Mouse (Mus musculus) gastrocnemius, postnatal 14 days (tissue): ENCODE data around the gene Fgd6. TPM values are rescaled to one million over a fixed set of nuclear protein-coding genes. Genes with fewer than 3 reads are reported as not detected.

Experiments used
- DNase-seq: peaks from one replicate; pipeline ENCODE4 v3.0.0; 2021; ENCODE audit warnings: mixed read lengths
- intact Hi-C: fragments of 180-260 bp; cut with DNase I; formaldehyde crosslinking; loops from one replicate; pipeline ENCODE4 v1.15.1; 2025; ENCODE audit warnings: low total_unique reads
- total RNA-seq, 2 experiments: library from RNA; stranded (reverse); gene quantifications; 2 replicates each; pipeline ENCODE4 v1.2.3; 2021

The Fgd6 gene
- total RNA-seq, 2 experiments from 2014 or later = 2.1 to 2.5 TPM

DNA sequence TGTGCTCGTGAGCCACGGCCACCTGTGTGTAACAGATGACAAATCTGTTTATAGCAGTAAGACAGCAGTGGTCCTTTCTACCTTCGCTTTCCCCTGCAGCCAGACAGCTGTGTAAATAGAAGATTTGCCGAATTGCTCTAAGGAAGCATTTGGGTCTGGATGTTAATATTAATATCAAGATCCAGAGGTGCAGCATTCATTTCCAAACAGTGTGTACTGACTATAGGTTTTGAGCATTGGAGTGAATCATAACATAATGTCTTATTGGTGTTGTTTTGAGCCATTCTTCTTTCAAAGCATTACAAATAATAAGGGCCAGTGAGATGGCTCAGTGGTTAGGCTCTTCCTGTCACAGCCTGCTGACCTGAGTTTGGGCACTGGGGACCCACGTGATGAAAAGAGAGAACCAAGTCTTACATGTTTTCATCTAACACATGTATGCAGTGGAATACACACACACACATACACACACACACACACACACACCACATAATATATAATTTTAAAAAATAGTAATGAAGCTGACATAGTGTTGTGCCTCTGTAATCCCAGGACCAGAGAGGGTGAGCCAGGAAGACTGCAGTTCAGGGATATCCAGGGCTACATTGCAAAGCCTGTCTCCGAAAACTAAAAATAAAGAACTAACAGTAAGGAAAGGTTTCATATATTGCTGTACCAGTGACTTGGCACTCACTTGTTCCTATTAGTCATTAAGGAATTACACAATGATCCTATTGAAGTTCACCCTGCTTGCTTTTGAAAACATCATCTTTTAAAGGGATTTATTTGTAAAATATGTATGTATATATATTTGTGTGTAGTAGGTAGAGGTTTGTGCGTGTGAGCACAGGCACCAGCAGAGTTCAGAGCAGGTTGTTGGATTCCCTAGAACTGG, 2.8 kb downstream of the Fgd6 start:
- no peak for DNase-seq
- intact Hi-C loops = loop anchor here (5.0 kb wide), 1 partner anchor 79 kb away; no protein-coding TSS in a partner anchor

- DNase-seq = no peak
- intact Hi-C loops = no loop called here
These were observed 8.1 kb downstream of the Fgd6 start for GRCm38 (mm10) chr10:94043908-94044307.

- intact Hi-C loops = no loop called here
- DNase-seq = no peak
These were observed 9.5 kb downstream of the Fgd6 start for GRCm38 (mm10) chr10:94045301-94045700.

GRCm38 (mm10) chr10:94047024-94047423, 11.2 kb downstream of the Fgd6 start:
- no peak for DNase-seq
- intact Hi-C loops = no loop called here

DNA sequence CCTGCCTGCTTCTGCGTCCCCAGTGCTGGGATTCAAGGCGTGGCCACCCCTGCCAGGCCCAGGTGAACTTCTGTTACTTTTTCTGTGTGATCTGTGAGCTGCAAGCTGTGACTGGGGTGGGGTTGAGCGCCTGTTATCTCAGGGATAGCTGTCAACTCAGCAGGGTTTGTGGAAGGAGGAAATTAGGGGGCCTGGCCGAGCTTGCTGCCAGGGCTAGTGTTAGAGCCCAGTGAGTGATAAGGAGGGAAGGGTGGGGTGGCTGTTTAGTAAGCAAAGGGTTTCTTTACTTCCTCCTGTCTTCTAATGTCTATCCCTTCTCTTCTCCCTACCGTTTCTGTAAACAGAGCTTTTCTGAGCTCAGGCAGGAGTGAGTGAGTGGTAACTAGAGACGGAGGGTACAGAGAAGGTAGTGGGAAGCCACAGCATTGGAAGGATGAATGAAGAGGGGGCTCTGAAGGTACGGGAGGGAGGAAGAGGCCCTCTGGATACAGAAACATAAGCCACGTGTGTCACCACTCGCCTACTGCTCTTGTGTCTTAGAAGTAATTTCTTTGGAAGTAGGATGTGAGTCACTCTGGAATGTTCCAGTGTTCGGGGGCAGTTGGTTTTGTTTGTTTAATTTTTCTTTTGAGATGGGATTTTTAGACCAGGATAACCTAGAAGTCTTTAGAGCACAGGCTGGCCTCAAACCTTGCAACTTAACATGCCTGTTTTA, 12.2 kb downstream of the Fgd6 start:
- no peak for DNase-seq

GRCm38 (mm10) chr10:94049121-94049520, 13.3 kb downstream of the Fgd6 start:
- intact Hi-C loops = no loop called here
- no peak for DNase-seq

More for the DNA sequence above, 12.2 kb downstream of the Fgd6 start:
- intact Hi-C loops = no loop called here

GRCm38 (mm10) chr10:94050736-94051135, 14.9 kb downstream of the Fgd6 start:
- no peak for DNase-seq
- intact Hi-C loops = no loop called here

GRCm38 (mm10) chr10:94056487-94056886, 20.7 kb downstream of the Fgd6 start:
- no peak for DNase-seq
- intact Hi-C loops = no loop called here

DNA sequence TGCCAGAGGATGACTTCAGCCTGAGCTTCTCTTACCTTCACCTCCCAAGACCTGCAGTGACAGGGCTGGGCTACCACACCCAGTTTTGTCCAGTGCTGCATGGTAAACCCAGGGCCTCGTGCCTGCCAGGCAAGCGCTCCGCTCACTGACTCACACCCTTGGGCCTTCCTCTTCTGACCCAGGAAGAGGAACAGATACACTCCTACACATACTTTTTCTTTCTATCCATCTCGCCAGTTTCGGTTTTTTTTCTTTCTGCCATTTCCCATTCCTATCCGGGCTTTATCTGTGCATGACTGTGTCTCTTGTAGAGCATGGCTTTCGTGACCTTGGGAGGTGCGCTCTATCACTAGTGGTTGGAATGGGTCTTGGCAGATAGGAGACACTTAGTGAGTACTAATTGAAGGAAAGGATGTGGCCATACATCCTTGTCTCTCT, 23.8 kb downstream of the Fgd6 start:
- no peak for DNase-seq
- intact Hi-C loops = no loop called here

DNA sequence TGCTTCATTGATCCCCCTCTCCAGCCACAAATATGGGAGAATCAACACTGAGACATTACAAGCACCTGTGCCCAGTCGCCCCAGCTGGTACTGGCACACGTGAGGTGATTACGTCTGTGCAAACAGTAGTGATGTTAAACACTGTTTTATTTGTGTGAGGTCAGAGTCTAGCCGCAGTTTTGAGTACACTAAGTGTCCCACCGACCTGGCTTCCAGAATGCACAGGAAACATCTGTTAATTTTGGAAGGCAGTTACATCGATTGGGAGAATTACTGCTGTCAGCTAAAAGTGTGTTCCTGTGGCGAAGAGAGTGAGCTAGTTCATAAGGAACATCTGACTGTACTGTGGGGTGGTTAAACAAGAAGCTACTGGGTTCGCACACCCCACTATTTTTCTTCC, 24.4 kb downstream of the Fgd6 start:
- no peak for DNase-seq

DNA sequence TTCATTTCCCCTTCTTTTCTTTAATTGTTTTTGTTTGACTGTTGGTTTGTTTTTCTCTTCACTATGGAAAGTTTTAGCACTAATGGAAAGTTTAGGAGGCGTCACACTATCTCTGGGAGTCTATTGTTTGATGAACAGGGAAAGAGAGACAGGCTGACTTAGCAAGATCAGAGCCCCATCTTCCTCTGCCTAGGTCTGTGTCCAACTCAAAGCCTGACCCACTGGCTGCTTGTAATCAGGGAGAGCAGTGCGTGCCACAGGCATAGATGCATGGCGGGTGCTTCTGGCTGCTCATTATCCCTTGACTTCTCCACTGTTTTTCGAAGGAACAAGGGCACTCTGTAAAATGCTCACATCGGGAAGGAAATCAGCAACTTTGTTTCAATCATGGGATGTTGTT, 26.6 kb downstream of the Fgd6 start:
- intact Hi-C loops = no loop called here
- DNase-seq = no peak

More for the DNA sequence above, 24.4 kb downstream of the Fgd6 start:
- intact Hi-C loops = no loop called here

- intact Hi-C loops = no loop called here
- no peak for DNase-seq
These were observed 31.1 kb downstream of the Fgd6 start for GRCm38 (mm10) chr10:94066896-94067295.

GRCm38 (mm10) chr10:94068701-94069100, 32.9 kb downstream of the Fgd6 start:
- intact Hi-C loops = no loop called here
- DNase-seq = no peak

GRCm38 (mm10) chr10:94071641-94072040, 35.8 kb downstream of the Fgd6 start:
- DNase-seq = no peak
- intact Hi-C loops = no loop called here

DNA sequence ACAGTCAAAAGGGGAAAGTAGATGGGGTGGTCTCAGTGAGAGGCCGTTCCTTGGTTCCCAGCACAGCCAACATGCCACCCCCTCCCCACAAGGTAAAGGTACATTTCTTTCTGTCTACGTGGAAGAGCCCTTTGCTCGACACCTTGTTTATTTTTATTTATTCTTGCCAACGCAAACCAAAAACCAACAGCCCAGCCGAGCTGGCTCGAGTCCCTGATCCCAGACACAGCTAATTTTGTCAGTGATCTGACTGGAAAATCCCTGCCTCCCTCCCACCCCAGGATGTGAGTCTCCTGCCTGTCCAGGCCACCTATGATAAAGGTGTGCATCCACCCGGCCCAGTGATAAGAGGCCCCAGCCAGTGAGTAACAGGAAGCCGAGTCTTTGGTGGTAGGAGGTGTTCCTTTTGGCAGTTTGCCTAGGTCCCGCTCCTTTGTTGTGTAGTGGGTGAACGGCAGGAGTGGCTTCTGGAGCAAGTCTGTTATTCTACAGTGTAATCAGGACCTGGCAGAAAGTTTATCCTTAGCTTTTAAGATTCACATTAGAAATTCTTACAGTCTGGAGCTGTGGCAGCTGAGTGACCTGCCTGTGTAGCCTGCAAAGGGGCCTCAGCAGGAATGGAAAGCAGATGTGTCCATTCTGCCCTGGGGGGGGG, 36.6 kb downstream of the Fgd6 start:
- no peak for DNase-seq
- intact Hi-C loops = no loop called here

DNA sequence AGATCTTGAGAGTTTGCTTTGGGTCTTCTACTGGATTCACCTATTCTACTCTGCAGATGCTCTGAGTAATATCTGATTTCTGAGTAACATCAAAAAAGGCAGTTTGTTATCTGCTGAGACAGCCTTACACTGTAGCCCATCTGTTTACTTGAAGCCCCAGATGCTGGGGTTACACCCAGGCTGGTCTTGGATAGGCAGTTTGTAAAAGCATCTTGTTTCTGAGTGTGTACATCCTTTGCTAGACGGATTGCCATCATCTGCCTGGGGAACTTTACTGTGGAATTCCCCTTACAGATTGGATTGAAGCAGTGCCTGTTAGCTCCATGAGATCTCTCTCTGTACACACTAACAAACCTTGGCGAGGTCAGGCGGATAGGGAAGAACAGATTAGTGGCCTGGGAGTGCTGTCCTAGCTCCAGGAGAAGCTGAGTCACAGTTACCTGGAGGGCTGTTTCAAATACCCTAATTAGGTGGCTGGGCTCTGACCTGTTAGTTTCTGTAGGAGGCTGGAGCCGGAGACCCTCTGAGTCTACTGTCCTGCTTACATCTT, 37.2 kb downstream of the Fgd6 start:
- no peak for DNase-seq
- intact Hi-C loops = no loop called here

- DNase-seq = no peak
- intact Hi-C loops = no loop called here
These were observed 41.4 kb downstream of the Fgd6 start for GRCm38 (mm10) chr10:94076966-94077825.

GRCm38 (mm10) chr10:94080740-94081139, 44.9 kb downstream of the Fgd6 start:
- no peak for DNase-seq
- intact Hi-C loops = no loop called here
